ENCODE assay signal across 17 mouse cellular contexts in the genomic region with DNA sequence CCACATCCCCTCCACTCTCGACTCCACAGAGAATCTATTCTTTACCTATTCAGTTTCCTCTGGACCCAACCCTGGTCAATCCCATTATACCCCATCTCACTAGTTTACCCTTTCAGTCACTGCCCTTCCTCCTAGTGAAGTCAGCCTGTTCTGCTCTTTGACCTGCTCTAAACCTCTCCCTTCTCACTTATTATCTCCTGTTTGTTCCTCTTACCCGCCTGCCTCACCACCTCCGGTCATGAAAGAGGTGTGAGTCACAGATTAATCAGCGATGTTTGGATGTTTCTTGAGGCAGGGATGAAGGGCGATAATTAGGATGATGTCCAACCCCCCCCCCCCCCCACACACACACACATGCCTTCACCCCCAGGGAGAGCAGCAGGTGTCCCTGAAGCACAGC.
"Had no signal": no experiment of that assay in that cellular context is flagged by ENCODE, and none has a peak within 500 bp of the region (broad histone marks: within the 10 kb centered on the region; RNA-seq: fewer than 3 reads in every experiment).

No protein-coding gene starts in this region.

- H3K9me3 ChIP-seq: limb, embryonic 12.5 days; liver, embryonic 15.5 days; midbrain, embryonic 13.5 days; neural tube, embryonic 15.5 days had no signal

- H3K4me3 ChIP-seq: limb, embryonic 12.5 days; liver, embryonic 15.5 days; midbrain, embryonic 13.5 days; myocyte; neural tube, embryonic 15.5 days had no signal

- ATAC-seq: lung, postnatal 0 days; midbrain, embryonic 13.5 days had no signal

- DNase-seq: kidney, adult 18-20 months; kidney, postnatal 10 days; layer of hippocampus, postnatal 36 days; lung, adult 2 months; lung, postnatal 36 days; right cerebral cortex, adult 18-20 months; right cerebral cortex, postnatal 25 days; spleen, adult 18-20 months; thymus, adult 18-20 months; thymus, postnatal 14 days had no signal

- H3K36me3 ChIP-seq: limb, embryonic 12.5 days; liver, embryonic 15.5 days; midbrain, embryonic 13.5 days; neural tube, embryonic 15.5 days had no signal

- H3K4me1 ChIP-seq: liver, embryonic 15.5 days had no signal

- H3K9ac ChIP-seq: limb, embryonic 12.5 days; liver, embryonic 15.5 days; midbrain, embryonic 13.5 days; neural tube, embryonic 15.5 days had no signal

- H3K4me2 ChIP-seq: limb, embryonic 12.5 days; liver, embryonic 11.5 days; liver, embryonic 15.5 days; midbrain, embryonic 13.5 days; neural tube, embryonic 15.5 days had no signal

- H3K27me3 ChIP-seq: limb, embryonic 12.5 days; liver, embryonic 15.5 days; midbrain, embryonic 13.5 days; neural tube, embryonic 15.5 days had no signal

- H3K27ac ChIP-seq: limb, embryonic 12.5 days; liver, embryonic 15.5 days; midbrain, embryonic 13.5 days; neural tube, embryonic 15.5 days had no signal
